Mouse (Mus musculus) neural tube, embryonic 12.5 days (tissue): ENCODE results near the gene Cnpy2. TPM values are rescaled to one million over a fixed set of nuclear protein-coding genes. Genes with fewer than 3 reads are reported as not detected.
"Not testable (repeated sequence)": the region's sequence is repeated elsewhere in the genome, so short reads cannot be mapped to it uniquely, and the experiment has no call there.

ENCODE experiments used
- ATAC-seq: fragments of 200-750 bp; cut with Nextera tagmentation; 2 replicates; pipeline ENCODE4 v1.8.0; 2017; ENCODE audit warnings: low read depth, mild to moderate bottlenecking, moderate TSS enrichment, moderate library complexity; ENCODE audit not compliant: low FRiP score
- H3K27ac ChIP-seq: fragments of 300-500 bp; sonication (generic); 2 replicates; pipeline ENCODE4 v1.5.1; 2016
- H3K27me3 ChIP-seq: fragments of 300-500 bp; sonication (generic); replicated peaks from 2 replicates; pipeline ENCODE4 v1.6.1; 2016; ENCODE audit warnings: mild to moderate bottlenecking
- H3K36me3 ChIP-seq: fragments of 300-500 bp; sonication (generic); 2 replicates; pipeline ENCODE4 v1.6.1; 2016; ENCODE audit warnings: mild to moderate bottlenecking
- H3K4me1 ChIP-seq: fragments of 300-500 bp; sonication (generic); 2 replicates; pipeline ENCODE4 v1.6.1; 2016
- H3K4me2 ChIP-seq: fragments of 300-500 bp; sonication (generic); replicated peaks from 2 replicates; pipeline ENCODE4 v1.6.1; 2016; ENCODE audit warnings: mild to moderate bottlenecking
- H3K4me3 ChIP-seq: fragments of 300-500 bp; sonication (generic); 2 replicates; pipeline ENCODE4 v1.5.1; 2016
- H3K9ac ChIP-seq: fragments of 300-500 bp; sonication (generic); 2 replicates; pipeline ENCODE4 v1.6.1; 2016; ENCODE audit warnings: mild to moderate bottlenecking
- H3K9me3 ChIP-seq: fragments of 300-500 bp; sonication (generic); 2 replicates; pipeline ENCODE4 v1.6.1; 2016; ENCODE audit warnings: mild to moderate bottlenecking
- WGBS: fragments of 180-500 bp; shearing (Covaris S2); methylation state at CpG from one replicate; pipeline ENCODE4 v1.1.7; 2016; 5-methylcytosine and 5-hydroxymethylcytosine counted together
- polyA plus RNA-seq: library from polyadenylated mRNA; unstranded; fragments of >200 nt; fragmentation: Nextera tagmentation; extraction: Ambion mirVana; gene quantifications from 2 replicates; pipeline ENCODE4 v1.2.1, GENCODE M21; 2016

Gene Cnpy2
- polyA plus RNA-seq, 1 experiment from 2014 or later: 212 TPM

GRCm38 (mm10) chr10:128326825-128327224 is 4.6 kb downstream of the Cnpy2 start:
- Histone ChIP-seq H3K4me1 (peaks cover 14% of the 10 kb centered on the region), H3K27ac (no peak overlapping the region), H3K9ac (no peak overlapping the region), H3K27me3 (no peaks in the 10 kb centered on the region), H3K36me3 (peaks cover 44% of the 10 kb centered on the region), H3K4me2 (no peak overlapping the region), H3K9me3 (no peaks in the 10 kb centered on the region), H3K4me3 (no peak overlapping the region)
- WGBS: 95% methylated on average over 8 of the region's 8 CpGs
- ATAC-seq: no peak

GRCm38 (mm10) chr10:128327610-128328009 is 5.4 kb downstream of the Cnpy2 start:
- no peak overlapping the region for H3K27ac ChIP-seq
- H3K9ac ChIP-seq: no peak overlapping the region
- H3K4me1 ChIP-seq: peaks cover 14% of the 10 kb centered on the region
- H3K27me3 ChIP-seq: no peaks in the 10 kb centered on the region
- H3K36me3 ChIP-seq: peaks cover 44% of the 10 kb centered on the region
- no peaks in the 10 kb centered on the region for H3K9me3 ChIP-seq
- no peak overlapping the region for H3K4me3 ChIP-seq
- ATAC-seq: no peak
- WGBS: 91% methylated on average over 10 of the region's 10 CpGs
- H3K4me2 ChIP-seq: no peak overlapping the region

- H3K36me3 ChIP-seq: peaks cover 18% of the 10 kb centered on the region
- not testable (repeated sequence) for H3K4me1 ChIP-seq, H3K9me3 ChIP-seq, H3K27ac ChIP-seq, H3K27me3 ChIP-seq, H3K4me2 ChIP-seq, H3K4me3 ChIP-seq, H3K9ac ChIP-seq, ATAC-seq
- WGBS: 82% methylated on average over 6 of the region's 6 CpGs
Measured at GRCm38 (mm10) chr10:128332358-128333249, 10.3 kb downstream of the Cnpy2 start.

GRCm38 (mm10) chr10:128335582-128335981 is 13.3 kb downstream of the Cnpy2 start:
- Histone ChIP-seq H3K4me3 (no peak overlapping the region), H3K4me2 (no peak overlapping the region), H3K27ac (no peak overlapping the region), H3K36me3 (no peaks in the 10 kb centered on the region), H3K27me3 (no peaks in the 10 kb centered on the region), H3K9me3 (no peaks in the 10 kb centered on the region), H3K9ac (no peak overlapping the region), H3K4me1 (peaks cover 18% of the 10 kb centered on the region)
- ATAC-seq: no peak
- WGBS: 3% methylated on average over 4 of the region's 4 CpGs

GRCm38 (mm10) chr10:128336195-128336594 is 13.9 kb downstream of the Cnpy2 start:
- 95% methylated on average over 3 of the region's 3 CpGs for WGBS
- ATAC-seq: no peak
- Histone ChIP-seq H3K4me2 (no peak overlapping the region), H3K4me1 (peaks cover 18% of the 10 kb centered on the region), H3K27ac (no peak overlapping the region), H3K9me3 (no peaks in the 10 kb centered on the region), H3K4me3 (no peak overlapping the region), H3K27me3 (no peaks in the 10 kb centered on the region), H3K9ac (no peak overlapping the region), H3K36me3 (no peaks in the 10 kb centered on the region)

GRCm38 (mm10) chr10:128336597-128336996 is 14.3 kb downstream of the Cnpy2 start:
- no peak for ATAC-seq
- H3K27ac ChIP-seq: no peak overlapping the region
- 85% methylated on average over 3 of the region's 3 CpGs for WGBS

GRCm38 (mm10) chr10:128337306-128338181 is 15.3 kb downstream of the Cnpy2 start, which contains the start of gene Cs:
Gene Cs (plus strand): TSS chr10:128337734.
- peak within 1 kb of the TSS; percentile 88 for H3K27ac ChIP-seq
- H3K36me3 ChIP-seq: no peaks in the 10 kb centered on the region
- 2% methylated on average over 61 of the region's 61 CpGs for WGBS
- peaks cover 18% of the 10 kb centered on the region for H3K4me1 ChIP-seq
- peak within 1 kb of the TSS; percentile 72 for H3K4me3 ChIP-seq
- peak within 1 kb of the TSS; percentile 86 for H3K4me2 ChIP-seq
- H3K27me3 ChIP-seq: no peaks in the 10 kb centered on the region
- H3K9me3 ChIP-seq: no peaks in the 10 kb centered on the region
- H3K9ac ChIP-seq: peak within 1 kb of the TSS; percentile 84
- ATAC-seq: peak; percentile 98

More at GRCm38 (mm10) chr10:128336597-128336996, 14.3 kb downstream of the Cnpy2 start:
- Histone ChIP-seq H3K27me3 (no peaks in the 10 kb centered on the region), H3K9ac (no peak overlapping the region), H3K4me3 (peak overlapping the region; percentile 72; the same call in 1 of the 2 replicates), H3K36me3 (no peaks in the 10 kb centered on the region), H3K4me2 (peak overlapping the region; percentile 86), H3K9me3 (no peaks in the 10 kb centered on the region), H3K4me1 (peaks cover 18% of the 10 kb centered on the region)

- H3K4me2 ChIP-seq: peak overlapping the region; percentile 86
- no peaks in the 10 kb centered on the region for H3K36me3 ChIP-seq
- peaks cover 18% of the 10 kb centered on the region for H3K4me1 ChIP-seq
- H3K4me3 ChIP-seq: peak overlapping the region; percentile 72
- H3K27ac ChIP-seq: peak overlapping the region; percentile 88; the same call in 1 of the 2 replicates
- no peaks in the 10 kb centered on the region for H3K27me3 ChIP-seq
- ATAC-seq: no peak
- H3K9me3 ChIP-seq: no peaks in the 10 kb centered on the region
- WGBS: 22% methylated on average over 5 of the region's 5 CpGs
- H3K9ac ChIP-seq: peak overlapping the region; percentile 84
Measured at GRCm38 (mm10) chr10:128338415-128338814, 16.2 kb downstream of the Cnpy2 start.

GRCm38 (mm10) chr10:128338948-128339347 is 16.7 kb downstream of the Cnpy2 start:
- peak overlapping the region; percentile 86 for H3K4me2 ChIP-seq
- peaks cover 18% of the 10 kb centered on the region for H3K4me1 ChIP-seq
- H3K27ac ChIP-seq: no peak overlapping the region
- no peaks in the 10 kb centered on the region for H3K36me3 ChIP-seq
- ATAC-seq: no peak
- no peaks in the 10 kb centered on the region for H3K27me3 ChIP-seq
- no peak overlapping the region for H3K4me3 ChIP-seq
- H3K9ac ChIP-seq: no peak overlapping the region
- H3K9me3 ChIP-seq: no peaks in the 10 kb centered on the region
- 80% methylated on average over 2 of the region's 2 CpGs for WGBS

- WGBS: 80% methylated on average over 2 of the region's 2 CpGs
- Histone ChIP-seq H3K9me3 (no peaks in the 10 kb centered on the region), H3K27me3 (no peaks in the 10 kb centered on the region), H3K4me1 (peaks cover 23% of the 10 kb centered on the region), H3K9ac (no peak overlapping the region), H3K36me3 (no peaks in the 10 kb centered on the region), H3K4me3 (no peak overlapping the region), H3K27ac (no peak overlapping the region), H3K4me2 (no peak overlapping the region)
- ATAC-seq: no peak
Measured at GRCm38 (mm10) chr10:128340257-128340656, 18.0 kb downstream of the Cnpy2 start.

- 88% methylated on average over 1 of the region's 1 CpGs for WGBS
- H3K4me2 ChIP-seq: no peak overlapping the region
- H3K4me1 ChIP-seq: peaks cover 16% of the 10 kb centered on the region
- H3K36me3 ChIP-seq: no peaks in the 10 kb centered on the region
- H3K4me3 ChIP-seq: no peak overlapping the region
- H3K27me3 ChIP-seq: no peaks in the 10 kb centered on the region
- no peak for ATAC-seq
- no peak overlapping the region for H3K27ac ChIP-seq
- no peak overlapping the region for H3K9ac ChIP-seq
- no peaks in the 10 kb centered on the region for H3K9me3 ChIP-seq
Measured at GRCm38 (mm10) chr10:128343436-128343835, 21.2 kb downstream of the Cnpy2 start.
